ENCODE assay signal across 12 mouse cellular contexts in genomic region chr6:145968821-145969220, GRCm38 (mm10). TPM values are rescaled to one million over a fixed set of nuclear protein-coding genes. Genes with fewer than 3 reads are reported as not detected.
DNase-seq lines count a peak whose midpoint lies in the region; ATAC-seq and TF ChIP-seq lines count a peak whose summit lies in the region.
"Had no signal": no experiment of that assay in that cellular context is flagged by ENCODE, and none has a peak within 500 bp of the region (broad histone marks: within the 10 kb centered on the region; RNA-seq: fewer than 3 reads in every experiment).

No protein-coding gene starts in this region.

- no peak for TF ChIP-seq POLR2A in liver, adult 2 months (IDR thresholded peaks at IDR 0.05; ENCODE audit: extremely low read depth, insufficient read depth, low read length)
- TF ChIP-seq POLR2A in brain, embryonic 14.5 days (IDR thresholded peaks at IDR 0.05; ENCODE audit: borderline replicate concordance, extremely low read depth, insufficient read depth, insufficient read length, poor library complexity, severe bottlenecking): no peak
- TF ChIP-seq POLR2A in limb, embryonic 14.5 days (IDR thresholded peaks at IDR 0.05; ENCODE audit: borderline replicate concordance, extremely low read depth, insufficient read depth, insufficient read length): no peak

- H3K79me2 ChIP-seq in liver, adult 2 months (ENCODE audit: control insufficient read depth, insufficient read depth, low read length): no peaks in the 10 kb centered on the region

- no peaks in the 10 kb centered on the region for H3K9me3 ChIP-seq in liver, embryonic 11.5 days (ENCODE audit: control insufficient read depth, low read length)
- no peaks in the 10 kb centered on the region for H3K9me3 ChIP-seq in limb, embryonic 14.5 days (ENCODE audit: control insufficient read depth, low read length)
- no peaks in the 10 kb centered on the region for H3K9me3 ChIP-seq in midbrain, embryonic 16.5 days (replicated peaks; ENCODE audit: control insufficient read depth, low read length, poor library complexity, severe bottlenecking)
- no peaks in the 10 kb centered on the region for H3K9me3 ChIP-seq in hindbrain, embryonic 16.5 days (ENCODE audit: control insufficient read depth, low read length)
- H3K9me3 ChIP-seq: hindbrain, embryonic 12.5 days; neural tube, embryonic 15.5 days had no signal

- intact Hi-C loops in gastrocnemius, adult 2 months (cut with DNase I): no loop called here

- H3K4me2 ChIP-seq in liver, embryonic 11.5 days: no peak overlapping the region
- H3K4me2 ChIP-seq in limb, embryonic 14.5 days (replicated peaks; ENCODE audit: low read depth, low read length, severe bottlenecking): no peak overlapping the region
- H3K4me2 ChIP-seq in midbrain, embryonic 16.5 days (ENCODE audit: low read length): no peak overlapping the region
- no peak overlapping the region for H3K4me2 ChIP-seq in hindbrain, embryonic 16.5 days (ENCODE audit: low read length)
- H3K4me2 ChIP-seq: hindbrain, embryonic 12.5 days; neural tube, embryonic 15.5 days had no signal

- 37% methylated on average over 10 of the region's 10 CpGs for WGBS in liver, adult 2 months
- WGBS in liver, embryonic 11.5 days: 52% methylated on average over 10 of the region's 10 CpGs
- WGBS in limb, embryonic 14.5 days: 71% methylated on average over 10 of the region's 10 CpGs
- WGBS in midbrain, embryonic 16.5 days: 65% methylated on average over 10 of the region's 10 CpGs
- WGBS in hindbrain, embryonic 16.5 days: 63% methylated on average over 10 of the region's 10 CpGs

- H3K27ac ChIP-seq in gastrocnemius, adult 2 months: peak overlapping the region; percentile 87
- no peak overlapping the region for H3K27ac ChIP-seq in liver, adult 2 months (replicated peaks; ENCODE audit: insufficient read depth, low read depth, low read length)
- no peak overlapping the region for H3K27ac ChIP-seq in liver, embryonic 11.5 days (ENCODE audit: low read depth, low read length)
- H3K27ac ChIP-seq in limb, embryonic 14.5 days (replicated peaks; ENCODE audit: low read depth, low read length): peak overlapping the region; percentile 63; the same call in 1 of the 2 replicates
- no peak overlapping the region for H3K27ac ChIP-seq in midbrain, embryonic 16.5 days (ENCODE audit: low read length)
- no peak overlapping the region for H3K27ac ChIP-seq in hindbrain, embryonic 16.5 days (ENCODE audit: low read depth, low read length)
- H3K27ac ChIP-seq: hindbrain, embryonic 12.5 days; neural tube, embryonic 15.5 days had no signal

- H3K27me3 ChIP-seq in liver, adult 2 months (ENCODE audit: control insufficient read depth, insufficient read depth, low read length): no peaks in the 10 kb centered on the region
- H3K27me3 ChIP-seq in liver, embryonic 11.5 days (replicated peaks; ENCODE audit: control insufficient read depth, insufficient read depth, low read length): no peaks in the 10 kb centered on the region
- H3K27me3 ChIP-seq in limb, embryonic 14.5 days (ENCODE audit: control insufficient read depth, insufficient read depth, low read length): no peaks in the 10 kb centered on the region
- H3K27me3 ChIP-seq in midbrain, embryonic 16.5 days (ENCODE audit: control insufficient read depth, insufficient read depth, low read depth, low read length): no peaks in the 10 kb centered on the region
- no peaks in the 10 kb centered on the region for H3K27me3 ChIP-seq in hindbrain, embryonic 16.5 days (replicated peaks; ENCODE audit: control insufficient read depth, insufficient read depth, low read length)
- H3K27me3 ChIP-seq: hindbrain, embryonic 12.5 days; neural tube, embryonic 15.5 days had no signal

- DNase-seq in gastrocnemius, adult 2 months: no peak
- no peak for DNase-seq in gastrocnemius, postnatal 4 days (ENCODE audit: low spot score in 2 of 2)
- DNase-seq in liver, adult 2 months (ENCODE audit: extremely low read depth, low read depth, low spot score): peak; percentile 76
- no peak for DNase-seq in liver, embryonic 11.5 days (ENCODE audit: low spot score)
- peak; percentile 42 for DNase-seq in brain, embryonic 14.5 days (ENCODE audit: low read depth)
- no peak for DNase-seq in limb, embryonic 14.5 days (ENCODE audit: low spot score)
- DNase-seq: liver had no signal

- no peaks in the 10 kb centered on the region for H3K36me3 ChIP-seq in liver, adult 2 months (ENCODE audit: control insufficient read depth, insufficient read depth, low read length)
- H3K36me3 ChIP-seq in liver, embryonic 11.5 days (ENCODE audit: control insufficient read depth, insufficient read depth, low read length): no peaks in the 10 kb centered on the region
- H3K36me3 ChIP-seq in limb, embryonic 14.5 days (ENCODE audit: control insufficient read depth, insufficient read depth, low read length): no peaks in the 10 kb centered on the region
- H3K36me3 ChIP-seq in midbrain, embryonic 16.5 days (ENCODE audit: control insufficient read depth, insufficient read depth, low read length): no peaks in the 10 kb centered on the region
- no peaks in the 10 kb centered on the region for H3K36me3 ChIP-seq in hindbrain, embryonic 16.5 days (ENCODE audit: control insufficient read depth, insufficient read depth, low read length)
- H3K36me3 ChIP-seq: hindbrain, embryonic 12.5 days; neural tube, embryonic 15.5 days had no signal

- no peak for TF ChIP-seq CTCF in gastrocnemius, adult 2 months (IDR thresholded peaks at IDR 0.05)
- no peak for TF ChIP-seq CTCF in liver, adult 2 months (IDR thresholded peaks at IDR 0.05; ENCODE audit: low read depth, low read length)
- TF ChIP-seq CTCF in brain, embryonic 14.5 days (IDR thresholded peaks at IDR 0.05; ENCODE audit: borderline replicate concordance, extremely low read depth, insufficient read depth, insufficient read length): no peak

- peak overlapping the region; percentile 36 for H3K4me3 ChIP-seq in gastrocnemius, adult 2 months
- no peak overlapping the region for H3K4me3 ChIP-seq in liver, adult 2 months (ENCODE audit: insufficient read depth, low read depth, low read length)
- no peak overlapping the region for H3K4me3 ChIP-seq in liver, embryonic 11.5 days (ENCODE audit: low read depth, low read length)
- no peak overlapping the region for H3K4me3 ChIP-seq in limb, embryonic 14.5 days (replicated peaks; ENCODE audit: low read length)
- no peak overlapping the region for H3K4me3 ChIP-seq in midbrain, embryonic 16.5 days (ENCODE audit: low read depth, low read length)
- H3K4me3 ChIP-seq in hindbrain, embryonic 16.5 days (ENCODE audit: low read length): no peak overlapping the region
- H3K4me3 ChIP-seq: hindbrain, embryonic 12.5 days; neural tube, embryonic 15.5 days had no signal

- peaks cover 3% of the 10 kb centered on the region; the same call in 1 of the 2 replicates for H3K4me1 ChIP-seq in liver, adult 2 months (ENCODE audit: control insufficient read depth, insufficient read depth, low read length)
- no peaks in the 10 kb centered on the region for H3K4me1 ChIP-seq in liver, embryonic 11.5 days (replicated peaks; ENCODE audit: control insufficient read depth, insufficient read depth, low read length)
- H3K4me1 ChIP-seq in limb, embryonic 14.5 days (ENCODE audit: control insufficient read depth, insufficient read depth, low read length): peaks cover 18% of the 10 kb centered on the region
- 0 out of 2 replicates have a peak, but pooled peaks cover 2% of the 10 kb centered on the region for H3K4me1 ChIP-seq in midbrain, embryonic 16.5 days (ENCODE audit: control insufficient read depth, insufficient read depth, low read length)
- H3K4me1 ChIP-seq in hindbrain, embryonic 16.5 days (ENCODE audit: control insufficient read depth, insufficient read depth, low read depth, low read length): no peaks in the 10 kb centered on the region; the same call in 1 of the 2 replicates

- no peak overlapping the region for H3K9ac ChIP-seq in liver, adult 2 months (ENCODE audit: low read depth, low read length)
- H3K9ac ChIP-seq in liver, embryonic 11.5 days (ENCODE audit: low read depth, low read length): no peak overlapping the region
- H3K9ac ChIP-seq in limb, embryonic 14.5 days (ENCODE audit: low read depth, low read length, severe bottlenecking): no peak overlapping the region
- no peak overlapping the region for H3K9ac ChIP-seq in midbrain, embryonic 16.5 days (ENCODE audit: low read depth, low read length)
- H3K9ac ChIP-seq in hindbrain, embryonic 16.5 days (ENCODE audit: low read depth, low read length): no peak overlapping the region
- H3K9ac ChIP-seq: hindbrain, embryonic 12.5 days; neural tube, embryonic 15.5 days had no signal

- ATAC-seq in liver, embryonic 11.5 days (replicated peaks; ENCODE audit: low FRiP score): no peak
- ATAC-seq in limb, embryonic 14.5 days (ENCODE audit: low FRiP score, low read depth): no peak
- ATAC-seq in midbrain, embryonic 16.5 days: no peak
- ATAC-seq in hindbrain, embryonic 16.5 days: no peak

RNA-seq across cellular contexts. Expression of gene Sspn, which starts 37.4 kb away (rescaled TPM):
- total RNA-seq in gastrocnemius, adult 2 months (2021): 10 to 100 TPM; 40.0 to 55.9 TPM
- total RNA-seq in gastrocnemius, postnatal 4 days (2021): 100 to 1,000 TPM in 1 of 2 experiments, 10 to 100 TPM in 1; 97.9 to 113 TPM
- 0.81 and 0.83 TPM in 2 replicates for total RNA-seq in liver, adult 2 months (2014; rRNA removed)
- polyA plus RNA-seq in liver, adult 2 months (2012; rRNA removed): 0.34 and 0.36 TPM in 2 replicates
- 2.2 TPM in 2 replicates for polyA plus RNA-seq in liver, embryonic 11.5 days (2014; fragmentation: Nextera tagmentation; extraction: Ambion mirVana)
- 0.98 and 2.2 TPM in 2 replicates for polyA plus RNA-seq in brain, embryonic 14.5 days (2012; rRNA removed)
- polyA plus RNA-seq in limb, embryonic 14.5 days (2012; rRNA removed): 8.2 and 8.7 TPM in 2 replicates
- polyA plus RNA-seq in limb, embryonic 14.5 days (2014; fragmentation: Nextera tagmentation; extraction: Ambion mirVana): 13.3 and 13.9 TPM in 2 replicates
- polyA plus RNA-seq in midbrain, embryonic 16.5 days (2015; fragmentation: Nextera tagmentation; extraction: Ambion mirVana): 4.4 and 6.2 TPM in 2 replicates
- 5.8 and 6.4 TPM in 2 replicates for polyA plus RNA-seq in hindbrain, embryonic 16.5 days (2015; fragmentation: Nextera tagmentation; extraction: Ambion mirVana)
- total RNA-seq: megakaryocyte progenitor cell, adult 5-6 weeks had no signal

Comparison
In these comparisons a context has a peak if more than half of its experiments do, and no peak if none do; other contexts are left out.
1. DNase-seq: peak in liver, adult 2 months (single experiment) and brain, embryonic 14.5 days (single experiment); none in gastrocnemius, adult 2 months (single experiment), gastrocnemius, postnatal 4 days (0 of 2), liver, embryonic 11.5 days (single experiment) and limb, embryonic 14.5 days (single experiment).
2. H3K27ac ChIP-seq: peak in gastrocnemius, adult 2 months (single experiment) and limb, embryonic 14.5 days (single experiment); none in liver, adult 2 months (single experiment), liver, embryonic 11.5 days (single experiment), midbrain, embryonic 16.5 days (single experiment) and hindbrain, embryonic 16.5 days (single experiment).